Mouse (Mus musculus) mesoderm, embryonic 11.5 days (tissue): ENCODE measurements around the gene Tmem132b.

ENCODE experiments used
- DNase-seq: peaks from one replicate; pipeline ENCODE4 v3.0.0-alpha.2; 2012; ENCODE audit warnings: low read depth, low spot score

The Tmem132b gene

GRCm38 (mm10) chr5:125676025-125676623 is 144.6 kb downstream of the Tmem132b start:
- no peak for DNase-seq

- DNase-seq: no peak
These were observed 149.3 kb downstream of the Tmem132b start for GRCm38 (mm10) chr5:125680889-125681288.

- no peak for DNase-seq
These were observed 151.9 kb downstream of the Tmem132b start for GRCm38 (mm10) chr5:125683491-125683890.

GRCm38 (mm10) chr5:125685681-125686331 is 154.2 kb downstream of the Tmem132b start:
- DNase-seq: no peak

GRCm38 (mm10) chr5:125692538-125692937 is 161.0 kb downstream of the Tmem132b start:
- no peak for DNase-seq

GRCm38 (mm10) chr5:125699395-125699794 is 167.8 kb downstream of the Tmem132b start:
- DNase-seq: no peak

- no peak for DNase-seq
These were observed 168.7 kb downstream of the Tmem132b start for GRCm38 (mm10) chr5:125700234-125700633.

GRCm38 (mm10) chr5:125705379-125705778 is 173.8 kb downstream of the Tmem132b start:
- no peak for DNase-seq

- DNase-seq: peak; percentile 77
These were observed 177.6 kb downstream of the Tmem132b start for GRCm38 (mm10) chr5:125709160-125709559.

GRCm38 (mm10) chr5:125726815-125727214 is 195.2 kb downstream of the Tmem132b start:
- DNase-seq: no peak

GRCm38 (mm10) chr5:125727436-125727835 is 195.9 kb downstream of the Tmem132b start:
- no peak for DNase-seq

GRCm38 (mm10) chr5:125727936-125728335 is 196.4 kb downstream of the Tmem132b start:
- DNase-seq: peak; percentile 54

GRCm38 (mm10) chr5:125728521-125728920 is 196.9 kb downstream of the Tmem132b start:
- DNase-seq: no peak

GRCm38 (mm10) chr5:125733806-125734205 is 202.2 kb downstream of the Tmem132b start:
- DNase-seq: no peak

- DNase-seq: no peak
These were observed 205.5 kb downstream of the Tmem132b start for GRCm38 (mm10) chr5:125737105-125737504.

- DNase-seq: no peak
These were observed 211.9 kb downstream of the Tmem132b start for GRCm38 (mm10) chr5:125743503-125743902.

GRCm38 (mm10) chr5:125745727-125746126 is 214.2 kb downstream of the Tmem132b start:
- peak; percentile 30 for DNase-seq

GRCm38 (mm10) chr5:125751481-125751880 is 219.9 kb downstream of the Tmem132b start:
- no peak for DNase-seq

GRCm38 (mm10) chr5:125752546-125752945 is 221.0 kb downstream of the Tmem132b start:
- no peak for DNase-seq

GRCm38 (mm10) chr5:125756987-125757530 is 225.5 kb downstream of the Tmem132b start:
- DNase-seq: no peak

- DNase-seq: no peak
These were observed 226.9 kb downstream of the Tmem132b start for GRCm38 (mm10) chr5:125758506-125758905.

- no peak for DNase-seq
These were observed 235.4 kb downstream of the Tmem132b start for GRCm38 (mm10) chr5:125766941-125767340.

GRCm38 (mm10) chr5:125767950-125768349 is 236.4 kb downstream of the Tmem132b start:
- no peak for DNase-seq
